Mouse (Mus musculus) hindbrain, embryonic 11.5 days (tissue): Measurements from ENCODE around the gene Ttc39d. TPM values are rescaled to one million over a fixed set of nuclear protein-coding genes. Genes with fewer than 3 reads are reported as not detected.
A peak's percentile ranks its signal among the peaks of the same experiment; 100 is the strongest.
"Not testable (repeated sequence)": the region's sequence is repeated elsewhere in the genome, so short reads cannot be mapped to it uniquely, and the experiment has no call there.

Experiments used
- ATAC-seq: fragments of 200-750 bp; cut with Nextera tagmentation; 2 replicates; pipeline ENCODE4 v1.8.0; 2017; ENCODE audit warnings: mild to moderate bottlenecking, moderate TSS enrichment, moderate library complexity; ENCODE audit not compliant: low FRiP score
- DNase-seq: peaks from one replicate; pipeline ENCODE4 v3.0.0-alpha.2; 2015; ENCODE audit warnings: low spot score
- H3K27ac ChIP-seq: fragments of 300-500 bp; sonication (generic); 2 replicates; pipeline ENCODE4 v1.5.1; 2014; ENCODE audit warnings: mild to moderate bottlenecking, low read depth, low read length
- H3K27me3 ChIP-seq: fragments of 300-500 bp; sonication (generic); 2 replicates; pipeline ENCODE4 v1.6.1; 2014; ENCODE audit warnings: mild to moderate bottlenecking, low read length, moderate library complexity, mixed read lengths; ENCODE audit not compliant: control insufficient read depth, insufficient read depth
- H3K36me3 ChIP-seq: fragments of 300-500 bp; sonication (generic); 2 replicates; pipeline ENCODE4 v1.6.1; 2014; ENCODE audit warnings: mild to moderate bottlenecking, low read length, moderate library complexity, mixed read lengths; ENCODE audit not compliant: control insufficient read depth, insufficient read depth
- H3K4me1 ChIP-seq: fragments of 300-500 bp; sonication (generic); replicated peaks from 2 replicates; pipeline ENCODE4 v1.6.1; 2014; ENCODE audit warnings: low read length, mixed read lengths; ENCODE audit not compliant: control insufficient read depth, insufficient read depth
- H3K4me2 ChIP-seq: fragments of 300-500 bp; sonication (generic); replicated peaks from 2 replicates; pipeline ENCODE4 v1.6.1; 2014; ENCODE audit warnings: mild to moderate bottlenecking, low read depth, low read length
- H3K4me3 ChIP-seq: fragments of 300-500 bp; sonication (generic); 2 replicates; pipeline ENCODE4 v1.5.1; 2014; ENCODE audit warnings: low read depth, low read length
- H3K9ac ChIP-seq: fragments of 300-500 bp; sonication (generic); 2 replicates; pipeline ENCODE4 v1.6.1; 2014; ENCODE audit warnings: low read depth, low read length
- H3K9me3 ChIP-seq: fragments of 300-500 bp; sonication (generic); 2 replicates; pipeline ENCODE4 v1.6.1; 2016; ENCODE audit warnings: low read length; ENCODE audit not compliant: control insufficient read depth
- WGBS: fragments of 180-500 bp; shearing (Covaris S2); extraction: QIAGEN DNeasy Blood & Tissue Kit; methylation state at CpG from one replicate; pipeline ENCODE4 v1.1.7; 2014; 5-methylcytosine and 5-hydroxymethylcytosine counted together
- polyA plus RNA-seq: library from polyadenylated mRNA; unstranded; fragments of >200 nt; fragmentation: Nextera tagmentation; extraction: Ambion mirVana; gene quantifications from 2 replicates; pipeline ENCODE4 v1.2.1, GENCODE M21; 2014

Ttc39d gene
- polyA plus RNA-seq, 1 experiment from 2014 or later = not detected

DNA sequence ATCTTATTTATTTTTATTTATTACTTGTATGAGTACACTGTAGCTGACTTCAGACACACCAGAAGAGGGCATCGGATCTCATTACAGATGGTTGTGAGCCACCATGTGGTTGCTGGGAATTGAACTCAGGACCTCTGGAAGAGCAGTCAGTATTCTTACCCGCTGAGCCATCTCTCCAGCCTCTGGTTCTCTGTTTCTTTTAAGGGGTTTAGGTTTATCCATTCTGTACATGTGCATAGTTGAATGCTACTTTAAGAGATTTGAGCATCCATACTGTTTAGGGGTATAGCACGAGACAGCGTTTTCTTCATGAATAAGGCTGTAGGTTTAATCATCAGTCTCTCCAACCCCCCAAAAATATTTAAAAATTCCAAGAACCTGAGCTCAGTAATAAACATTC, 6.7 kb downstream of the Ttc39d start:
- not testable (repeated sequence) for H3K36me3 ChIP-seq, H3K27ac ChIP-seq, H3K9me3 ChIP-seq, H3K4me2 ChIP-seq, H3K9ac ChIP-seq, H3K4me1 ChIP-seq, H3K27me3 ChIP-seq, DNase-seq, ATAC-seq, H3K4me3 ChIP-seq
- WGBS = 94% methylated on average over 4 of the region's 4 CpGs

DNA sequence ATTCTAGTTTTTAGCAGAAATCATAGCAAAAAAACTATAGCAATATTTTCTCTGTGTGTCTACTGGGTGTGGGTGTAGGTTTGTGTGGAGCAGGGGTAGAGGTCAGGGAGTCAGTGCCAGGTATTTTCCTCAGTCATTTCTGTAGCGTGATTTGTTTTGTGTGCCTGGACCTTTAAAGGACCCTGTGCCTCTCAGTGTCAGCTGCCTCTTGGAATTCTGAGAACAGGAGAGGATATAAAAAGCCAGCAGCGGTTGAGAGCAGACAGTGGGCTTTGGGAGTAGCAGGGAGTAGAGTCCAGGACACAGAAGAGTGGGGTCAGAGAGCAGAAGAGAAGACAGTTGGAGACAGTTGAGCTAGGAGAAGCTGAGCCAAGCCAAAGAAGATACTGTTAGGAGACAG, 12.9 kb downstream of the Ttc39d start:
- ATAC-seq (no peak), DNase-seq (no peak)
- Histone ChIP-seq H3K9me3 (no peaks in the 10 kb centered on the region), H3K36me3 (no peaks in the 10 kb centered on the region), H3K9ac (no peak overlapping the region), H3K27me3 (no peaks in the 10 kb centered on the region), H3K27ac (no peak overlapping the region), H3K4me2 (no peak overlapping the region), H3K4me3 (no peak overlapping the region), H3K4me1 (no peaks in the 10 kb centered on the region)
- WGBS = 67% methylated on average over 2 of the region's 2 CpGs

- no peak overlapping the region for H3K4me2 ChIP-seq
- H3K27ac ChIP-seq = no peak overlapping the region
- H3K4me3 ChIP-seq = no peak overlapping the region
- H3K27me3 ChIP-seq = no peaks in the 10 kb centered on the region
- H3K4me1 ChIP-seq = no peaks in the 10 kb centered on the region
- no peaks in the 10 kb centered on the region for H3K36me3 ChIP-seq
- no peak for DNase-seq
- no peak for ATAC-seq
- H3K9ac ChIP-seq = no peak overlapping the region
- no peaks in the 10 kb centered on the region for H3K9me3 ChIP-seq
- 67% methylated on average over 9 of the region's 9 CpGs for WGBS
Measured at GRCm38 (mm10) chr17:80221202-80221601, 13.9 kb downstream of the Ttc39d start.

- DNase-seq = no peak
- ATAC-seq = no peak
- H3K4me1 ChIP-seq = no peaks in the 10 kb centered on the region
Measured at GRCm38 (mm10) chr17:80221890-80222628, 14.8 kb downstream of the Ttc39d start.

GRCm38 (mm10) chr17:80223829-80224228, 16.6 kb downstream of the Ttc39d start:
- H3K9me3 ChIP-seq = no peaks in the 10 kb centered on the region
- no peaks in the 10 kb centered on the region for H3K36me3 ChIP-seq
- no peaks in the 10 kb centered on the region for H3K4me1 ChIP-seq
- peak overlapping the region; percentile 49 for H3K4me3 ChIP-seq
- no peak overlapping the region for H3K27ac ChIP-seq
- ATAC-seq = peak; percentile 34
- no peaks in the 10 kb centered on the region for H3K27me3 ChIP-seq
- peak overlapping the region; percentile 46 for H3K4me2 ChIP-seq
- no peak for DNase-seq
- WGBS = 11% methylated on average over 9 of the region's 9 CpGs
- peak overlapping the region; percentile 35 for H3K9ac ChIP-seq

More at GRCm38 (mm10) chr17:80221890-80222628, 14.8 kb downstream of the Ttc39d start:
- no peak overlapping the region for H3K27ac ChIP-seq
- H3K9ac ChIP-seq = no peak overlapping the region
- no peaks in the 10 kb centered on the region for H3K36me3 ChIP-seq
- no peaks in the 10 kb centered on the region for H3K9me3 ChIP-seq
- H3K27me3 ChIP-seq = no peaks in the 10 kb centered on the region
- no peak overlapping the region for H3K4me3 ChIP-seq
- WGBS = 78% methylated on average over 3 of the region's 3 CpGs
- no peak overlapping the region for H3K4me2 ChIP-seq

DNA sequence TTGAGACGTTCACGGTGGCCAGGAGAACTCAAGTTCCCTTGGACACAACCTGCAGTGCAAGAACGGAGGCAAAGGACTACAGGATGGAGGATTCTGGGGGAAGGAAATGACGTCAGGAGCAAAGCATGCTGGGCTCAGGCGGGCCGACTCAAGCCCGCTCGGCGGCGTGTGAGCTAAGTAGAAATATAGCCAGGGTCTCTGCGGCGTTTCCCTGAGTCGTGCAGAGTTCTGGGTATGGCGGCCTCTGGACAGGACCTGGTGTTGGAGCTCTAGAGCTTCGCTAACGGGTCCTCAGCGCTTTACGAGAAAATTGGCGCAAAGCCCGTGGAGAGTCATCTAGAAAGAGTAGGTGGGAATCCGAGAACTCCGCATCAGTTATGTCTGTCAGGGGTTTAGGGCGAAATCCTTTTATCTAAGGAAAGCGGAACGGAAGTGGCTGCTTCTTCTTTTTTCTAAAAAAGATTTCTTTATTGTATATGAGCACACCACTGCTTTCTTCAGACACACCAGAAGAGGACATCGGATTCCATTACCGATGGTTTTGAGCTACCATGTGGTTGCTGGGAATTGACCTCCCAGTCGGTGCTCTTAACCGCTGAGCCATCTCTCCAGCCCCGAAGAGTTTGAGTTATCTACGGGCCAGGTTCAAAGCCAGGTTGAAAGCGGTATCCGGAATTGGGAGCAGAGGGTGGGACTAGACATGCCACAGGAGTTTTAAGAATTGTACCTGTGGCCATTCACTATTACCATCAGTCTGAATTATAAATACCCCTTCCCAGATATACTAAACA, 17.3 kb downstream of the Ttc39d start, which contains the start of gene Gemin6:
TSS of gene Gemin6 (plus strand) at position 116 of the 791 bp plus-strand sequence.
- no peaks in the 10 kb centered on the region for H3K4me1 ChIP-seq
- peak within 1 kb of the TSS; percentile 68 for H3K9ac ChIP-seq
- peak; percentile 98 for ATAC-seq

DNA sequence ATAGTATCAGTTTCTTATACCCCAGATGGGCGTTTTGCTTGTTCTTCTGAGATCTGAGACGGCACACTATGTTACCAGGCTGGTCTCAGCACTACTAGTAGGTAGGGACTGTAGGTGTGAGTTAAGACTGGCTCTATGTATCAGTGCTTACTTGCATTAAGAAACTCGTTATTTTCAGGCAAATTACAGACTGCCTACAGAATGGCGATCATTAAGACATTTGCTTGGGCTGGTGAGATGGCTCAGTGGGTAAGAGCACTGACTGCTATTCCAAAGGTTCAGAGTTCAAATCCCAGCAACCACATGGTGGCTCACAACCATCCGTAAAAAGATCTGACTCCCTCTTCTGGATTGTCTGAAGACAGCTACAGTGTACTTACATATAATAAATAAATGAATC, 17.9 kb downstream of the Ttc39d start:
- H3K36me3 ChIP-seq, H3K27me3 ChIP-seq, H3K9me3 ChIP-seq, H3K4me1 ChIP-seq, H3K27ac ChIP-seq: not testable (repeated sequence)
- peak; percentile 8 for DNase-seq
- WGBS = 54% methylated on average over 4 of the region's 5 CpGs
- Histone ChIP-seq H3K4me3 (peak overlapping the region; percentile 49), H3K9ac (peak overlapping the region; percentile 68), H3K4me2 (peak overlapping the region; percentile 66)
- peak; percentile 20; the same call in 1 of the 2 replicates for ATAC-seq

More for the DNA sequence above, 17.3 kb downstream of the Ttc39d start, which contains the start of gene Gemin6:
- peak; percentile 88 for DNase-seq
- Histone ChIP-seq H3K9me3 (no peaks in the 10 kb centered on the region), H3K27ac (peak within 1 kb of the TSS; percentile 69), H3K36me3 (no peaks in the 10 kb centered on the region), H3K27me3 (no peaks in the 10 kb centered on the region), H3K4me3 (peak within 1 kb of the TSS; percentile 49), H3K4me2 (peak within 1 kb of the TSS; percentile 66)
- WGBS = under 1% methylated on average over 33 of the region's 33 CpGs

DNA sequence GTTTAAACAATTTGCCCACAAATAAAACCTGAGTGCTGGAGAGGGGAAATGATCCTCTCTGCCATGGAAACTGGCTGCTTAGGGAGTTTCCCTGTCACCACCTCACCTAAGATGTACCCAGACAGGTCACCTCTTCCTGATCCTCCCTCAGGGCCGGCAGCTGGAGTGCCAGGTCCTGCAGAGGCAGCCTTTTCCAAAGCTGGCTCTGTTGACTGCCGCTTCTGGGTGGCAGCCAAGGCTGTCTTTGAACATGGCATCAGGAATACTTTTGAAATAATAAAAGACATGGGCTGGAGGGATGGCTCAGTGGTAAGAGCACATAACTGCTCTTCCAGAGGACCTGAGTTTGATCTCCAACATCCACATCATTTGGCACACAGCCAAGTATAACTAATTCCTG, 22.1 kb downstream of the Ttc39d start:
- Histone ChIP-seq H3K4me1 (no peaks in the 10 kb centered on the region), H3K27ac (no peak overlapping the region), H3K27me3 (no peaks in the 10 kb centered on the region), H3K9ac (no peak overlapping the region), H3K4me3 (no peak overlapping the region), H3K36me3 (no peaks in the 10 kb centered on the region), H3K4me2 (no peak overlapping the region), H3K9me3 (no peaks in the 10 kb centered on the region)
- 94% methylated on average over 2 of the region's 2 CpGs for WGBS
- ATAC-seq (no peak), DNase-seq (no peak)
